Comparison of ENCODE assay signal across 22 mouse cellular contexts in genomic region chr7:80165432-80165831, GRCm38 (mm10). TPM values are rescaled to one million over a fixed set of nuclear protein-coding genes. Genes with fewer than 3 reads are reported as not detected.
DNase-seq lines count a peak whose midpoint lies in the region; ATAC-seq and TF ChIP-seq lines count a peak whose summit lies in the region.
"Had no signal": no experiment of that assay in that cellular context is flagged by ENCODE, and none has a peak within 500 bp of the region (broad histone marks: within the 10 kb centered on the region; RNA-seq: fewer than 3 reads in every experiment).

No protein-coding gene starts in this region.

- TF ChIP-seq POLR2A in CH12.LX (IDR thresholded peaks at IDR 0.05; ENCODE audit: low read depth, low read length), result no peak

- H3K79me2 ChIP-seq in CH12.LX (replicated peaks; ENCODE audit: control insufficient read depth, extremely low read depth, insufficient read depth, poor library complexity, severe bottlenecking), result no peaks in the 10 kb centered on the region

- no peaks in the 10 kb centered on the region for H3K9me3 ChIP-seq in liver, embryonic 12.5 days (replicated peaks)
- H3K9me3 ChIP-seq in liver, embryonic 11.5 days (ENCODE audit: control insufficient read depth, low read length), result no peaks in the 10 kb centered on the region
- no peaks in the 10 kb centered on the region for H3K9me3 ChIP-seq in CH12.LX (replicated peaks; ENCODE audit: low read length)
- no peaks in the 10 kb centered on the region for H3K9me3 ChIP-seq in stomach, embryonic 16.5 days (replicated peaks; ENCODE audit: control insufficient read depth, low read length)
- H3K9me3 ChIP-seq: midbrain, embryonic 15.5 days had no signal

- no peaks in the 10 kb centered on the region for H3K36me3 ChIP-seq in liver, embryonic 12.5 days
- H3K36me3 ChIP-seq in liver, embryonic 11.5 days (ENCODE audit: control insufficient read depth, insufficient read depth, low read length), result no peaks in the 10 kb centered on the region
- no peaks in the 10 kb centered on the region for H3K36me3 ChIP-seq in CH12.LX (replicated peaks in 1 of 2; ENCODE audit: control insufficient read depth in 1 of 2, insufficient read depth in 1 of 2, low read length in 1 of 2)
- H3K36me3 ChIP-seq in stomach, embryonic 16.5 days (ENCODE audit: control insufficient read depth, insufficient read depth, low read length), result no peaks in the 10 kb centered on the region
- H3K36me3 ChIP-seq: midbrain, embryonic 15.5 days had no signal

- H3K4me1 ChIP-seq in liver, embryonic 12.5 days, result peaks cover 34% of the 10 kb centered on the region
- H3K4me1 ChIP-seq in liver, embryonic 11.5 days (replicated peaks; ENCODE audit: control insufficient read depth, insufficient read depth, low read length), result peaks cover 12% of the 10 kb centered on the region
- H3K4me1 ChIP-seq in CH12.LX (ENCODE audit: control insufficient read depth in 1 of 2, insufficient read depth in 2 of 2), result peaks cover 20 to 41% of the 10 kb centered on the region in 2 experiments
- H3K4me1 ChIP-seq in stomach, embryonic 16.5 days (ENCODE audit: control insufficient read depth, insufficient read depth, low read length), result peaks cover 13% of the 10 kb centered on the region
- H3K4me1 ChIP-seq: midbrain, embryonic 15.5 days had no signal

- DNase-seq in liver, embryonic 11.5 days (ENCODE audit: low spot score), result no peak
- no peak for DNase-seq in CH12.LX (ENCODE audit: extremely low read depth)
- peak; percentile 76 for DNase-seq in adrenal gland, postnatal 14 days
- no peak for DNase-seq in layer of hippocampus, adult 9-10 months (ENCODE audit: low spot score)
- no peak for DNase-seq in layer of hippocampus, adult 8-10 months (ENCODE audit: low spot score in 2 of 2)
- DNase-seq: cerebellum, adult 8-10 months; gastrocnemius, postnatal 25 days; heart, adult 2 months; kidney, adult 11 months; left cerebral cortex, postnatal 4 days; liver; lung, adult 18-20 months; lung, postnatal 36 days; thymus, postnatal 36 days had no signal

- no peak overlapping the region for H3K4me3 ChIP-seq in liver, embryonic 12.5 days
- no peak overlapping the region for H3K4me3 ChIP-seq in liver, embryonic 11.5 days (ENCODE audit: low read depth, low read length)
- no peak overlapping the region for H3K4me3 ChIP-seq in CH12.LX (replicated peaks in 1 of 3; ENCODE audit: low read depth in 2 of 3, low read length in 2 of 3, poor library complexity in 1 of 3)
- H3K4me3 ChIP-seq in stomach, embryonic 16.5 days (replicated peaks; ENCODE audit: low read length), result no peak overlapping the region
- H3K4me3 ChIP-seq: erythroblast, embryonic 14.5 days; heart, adult 2 months; layer of hippocampus, adult 2 months; left cerebral cortex, adult 2 months; midbrain, embryonic 15.5 days had no signal

- in situ Hi-C loops in CH12.LX (cut with MboI; ENCODE audit: low pct_ligation_motif_present, low pct_unique_long_range_greater_than_20kb, low sequenced_read_pairs), result no loop called here

- TF ChIP-seq RAD21 in CH12.LX (IDR thresholded peaks at IDR 0.05; ENCODE audit: low read depth, low read length), result no peak

- ATAC-seq in liver, embryonic 12.5 days, result no peak
- no peak for ATAC-seq in liver, embryonic 11.5 days (replicated peaks; ENCODE audit: low FRiP score)
- no peak for ATAC-seq in stomach, embryonic 16.5 days (ENCODE audit: insufficient read depth, low FRiP score)
- ATAC-seq: forebrain, embryonic 14.5 days; hindbrain, embryonic 16.5 days; midbrain, embryonic 15.5 days had no signal

- no peak for TF ChIP-seq CTCF in CH12.LX (conservative IDR thresholded peaks at IDR 0.05 in 1 of 2, IDR thresholded peaks at IDR 0.05 in 1 of 2; ENCODE audit: low read depth in 2 of 2, low read length in 2 of 2)

- WGBS in liver, embryonic 12.5 days (ENCODE audit: insufficient replicate concordance), result 74% methylated on average over 5 of the region's 5 CpGs
- 79% methylated on average over 5 of the region's 5 CpGs for WGBS in liver, embryonic 11.5 days
- WGBS in stomach, embryonic 16.5 days, result 57% methylated on average over 5 of the region's 5 CpGs

- H3K27ac ChIP-seq in liver, embryonic 12.5 days, result peak overlapping the region; percentile 84; the same call in 1 of the 2 replicates
- H3K27ac ChIP-seq in liver, embryonic 11.5 days (ENCODE audit: low read depth, low read length), result no peak overlapping the region
- H3K27ac ChIP-seq in CH12.LX (ENCODE audit: insufficient read depth, low read depth), result peak overlapping the region; percentile 2; the same call in 1 of the 2 replicates
- peak overlapping the region; percentile 53 for H3K27ac ChIP-seq in stomach, embryonic 16.5 days (ENCODE audit: low read length)
- H3K27ac ChIP-seq: heart, adult 2 months; layer of hippocampus, adult 2 months; left cerebral cortex, adult 2 months; midbrain, embryonic 15.5 days had no signal

- H3K27me3 ChIP-seq in liver, embryonic 12.5 days (replicated peaks), result peaks cover 6% of the 10 kb centered on the region
- H3K27me3 ChIP-seq in liver, embryonic 11.5 days (replicated peaks; ENCODE audit: control insufficient read depth, insufficient read depth, low read length), result no peaks in the 10 kb centered on the region
- peaks cover 2% of the 10 kb centered on the region for H3K27me3 ChIP-seq in CH12.LX (replicated peaks)
- no peaks in the 10 kb centered on the region for H3K27me3 ChIP-seq in stomach, embryonic 16.5 days (ENCODE audit: control insufficient read depth, insufficient read depth, low read length)
- H3K27me3 ChIP-seq: midbrain, embryonic 15.5 days had no signal

- dilution Hi-C loops in CH12.LX (cut with MboI; ENCODE audit: extremely low pct_ligation_motif_present, extremely low pct_unique_long_range_greater_than_20kb, low sequenced_read_pairs), result no loop called here

- H3K9ac ChIP-seq in liver, embryonic 12.5 days, result no peak overlapping the region
- no peak overlapping the region for H3K9ac ChIP-seq in liver, embryonic 11.5 days (ENCODE audit: low read depth, low read length)
- no peak overlapping the region for H3K9ac ChIP-seq in CH12.LX (ENCODE audit: insufficient read depth, low read depth)
- no peak overlapping the region for H3K9ac ChIP-seq in stomach, embryonic 16.5 days (ENCODE audit: low read length)
- H3K9ac ChIP-seq: midbrain, embryonic 15.5 days had no signal

- no peak overlapping the region for H3K4me2 ChIP-seq in liver, embryonic 12.5 days
- H3K4me2 ChIP-seq in liver, embryonic 11.5 days, result no peak overlapping the region
- no peak overlapping the region for H3K4me2 ChIP-seq in CH12.LX (ENCODE audit: insufficient read depth, low read depth, poor library complexity, severe bottlenecking)
- no peak overlapping the region for H3K4me2 ChIP-seq in stomach, embryonic 16.5 days (ENCODE audit: low read depth, low read length)
- H3K4me2 ChIP-seq: midbrain, embryonic 15.5 days had no signal

- no peak for TF ChIP-seq EP300 in CH12.LX (IDR thresholded peaks at IDR 0.05; ENCODE audit: low read length)

TF ChIP-seq in CH12.LX, 34 proteins besides CTCF, POLR2A, EP300 and RAD21:
- TF ChIP-seq TCF12 (IDR thresholded peaks at IDR 0.05; ENCODE audit: low read depth, low read length) (peak; percentile 27; the same call in 1 of the 2 replicates), MAFK (IDR thresholded peaks at IDR 0.05; ENCODE audit: insufficient replicate concordance, low read length) (0 out of 2 replicates have a peak, but pooled peaks have one; percentile 34), MEF2A (IDR thresholded peaks at IDR 0.05; ENCODE audit: borderline replicate concordance, low read depth, low read length) (no peak), CHD1 (IDR thresholded peaks at IDR 0.05; ENCODE audit: low read depth, low read length) (peak; percentile 72; the same call in 1 of the 2 replicates)

RNA-seq across cellular contexts. Expression of gene Sema4b, which starts 21.2 kb away (rescaled TPM):
- polyA plus RNA-seq in liver, embryonic 12.5 days (2016; fragmentation: Nextera tagmentation; extraction: Ambion mirVana), result 16.9 and 17.9 TPM in 2 replicates
- polyA plus RNA-seq in liver, embryonic 11.5 days (2014; fragmentation: Nextera tagmentation; extraction: Ambion mirVana), result 11.7 and 12.9 TPM in 2 replicates
- total RNA-seq in CH12.LX (2012; rRNA removed) (8.6 and 9.4 TPM in 2 replicates), CH12.LX (2014; rRNA removed) (1.3 and 1.5 TPM in 2 replicates)
- 5.2 and 6.7 TPM in 2 replicates for polyA plus RNA-seq in CH12.LX (2012; ENCODE audit: insufficient read length, low read depth)
- 46.9 and 57.0 TPM in 2 replicates for total RNA-seq in adrenal gland, postnatal 14 days (2021)
- 19.7 and 23.7 TPM in 2 replicates for polyA plus RNA-seq in stomach, embryonic 16.5 days (2015; fragmentation: Nextera tagmentation; extraction: Ambion mirVana)
- 10 to 100 TPM; 22.0 to 27.7 (median 25.9) TPM for total RNA-seq in layer of hippocampus, adult 8-10 months (2022)

RNA-seq across cellular contexts. Expression of gene Idh2, which starts 50.2 kb away (rescaled TPM):
- polyA plus RNA-seq in liver, embryonic 12.5 days (2016; fragmentation: Nextera tagmentation; extraction: Ambion mirVana), result 158 and 160 TPM in 2 replicates
- polyA plus RNA-seq in liver, embryonic 11.5 days (2014; fragmentation: Nextera tagmentation; extraction: Ambion mirVana), result 259 and 268 TPM in 2 replicates
- total RNA-seq in CH12.LX (2012; rRNA removed), result 71.1 and 96.4 TPM in 2 replicates
- total RNA-seq in CH12.LX (2014; rRNA removed), result 20.8 and 21.5 TPM in 2 replicates
- polyA plus RNA-seq in CH12.LX (2012; ENCODE audit: insufficient read length, low read depth), result 13.6 and 21.1 TPM in 2 replicates
- total RNA-seq in adrenal gland, postnatal 14 days (2021), result 353 and 359 TPM in 2 replicates
- 606 and 633 TPM in 2 replicates for polyA plus RNA-seq in stomach, embryonic 16.5 days (2015; fragmentation: Nextera tagmentation; extraction: Ambion mirVana)
- 10 to 100 TPM; 67.5 to 83.7 (median 75.9) TPM for total RNA-seq in layer of hippocampus, adult 8-10 months (2022)
